ENCODE assay signal across 9 mouse cellular contexts in the genomic region with DNA sequence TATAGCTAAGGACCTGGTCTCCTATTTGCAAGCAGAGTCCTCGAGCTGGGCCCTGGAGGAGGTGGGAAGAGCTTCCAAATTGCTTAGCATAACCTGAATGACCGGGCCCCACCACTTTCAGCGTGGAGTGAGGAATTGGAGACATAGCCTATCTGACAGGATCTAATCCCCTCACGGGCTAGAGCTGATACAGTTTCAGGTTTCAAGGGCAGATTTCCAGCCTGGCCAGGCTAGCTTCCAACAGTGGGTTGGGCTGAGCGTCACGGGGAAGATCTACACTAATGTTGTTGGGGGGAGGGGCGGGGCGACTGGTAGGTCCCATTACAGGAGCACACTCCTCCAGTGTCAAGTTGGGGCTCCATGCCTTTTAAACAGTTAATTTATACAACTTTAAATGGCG. TPM values are rescaled to one million over a fixed set of nuclear protein-coding genes. Genes with fewer than 3 reads are reported as not detected.
DNase-seq lines count a peak whose midpoint lies in the region; ATAC-seq and TF ChIP-seq lines count a peak whose summit lies in the region.
"Had no signal": no experiment of that assay in that cellular context is flagged by ENCODE, and none has a peak within 500 bp of the region (broad histone marks: within the 10 kb centered on the region; RNA-seq: fewer than 3 reads in every experiment).

No protein-coding gene starts in this region.

- peak; percentile 83 for DNase-seq in embryo, embryonic 11 days
- peak; percentile 84 for DNase-seq in kidney, adult 11 months
- DNase-seq in liver, postnatal 0 days: peak; percentile 69
- no peak for DNase-seq in spleen, postnatal 10 days (ENCODE audit: low spot score in 2 of 2)
- no peak for DNase-seq in thymus, adult 2 months
- no peak for DNase-seq in right cerebral cortex, postnatal 10 days (ENCODE audit: low spot score in 2 of 2)

- ATAC-seq in neural tube, embryonic 12.5 days (ENCODE audit: low FRiP score, low read depth): no peak
- no peak for ATAC-seq in neural tube, embryonic 15.5 days (ENCODE audit: low FRiP score)
- no peak for ATAC-seq in liver, postnatal 0 days

- WGBS in neural tube, embryonic 12.5 days: 15% methylated on average over 9 of the region's 9 CpGs
- 19% methylated on average over 9 of the region's 9 CpGs for WGBS in neural tube, embryonic 15.5 days
- 47% methylated on average over 9 of the region's 9 CpGs for WGBS in liver, postnatal 0 days (ENCODE audit: insufficient replicate concordance)
- 87% methylated on average over 9 of the region's 9 CpGs for WGBS in thymus, adult 2 months

- TF ChIP-seq POLR2A in thymus, adult 2 months (IDR thresholded peaks at IDR 0.05; ENCODE audit: control insufficient read depth, extremely low read depth, insufficient read depth, low read length, poor library complexity): no peak

- H3K4me3 ChIP-seq in neural tube, embryonic 12.5 days: no peak overlapping the region
- H3K4me3 ChIP-seq in neural tube, embryonic 15.5 days (replicated peaks): no peak overlapping the region
- H3K4me3 ChIP-seq in liver, postnatal 0 days (ENCODE audit: low read depth, low read length): no peak overlapping the region
- no peak overlapping the region for H3K4me3 ChIP-seq in thymus, adult 2 months (ENCODE audit: control insufficient read depth, insufficient read depth, low read length)
- H3K4me3 ChIP-seq: megakaryocyte, embryonic 14.5 days had no signal

- no peaks in the 10 kb centered on the region for H3K9me3 ChIP-seq in neural tube, embryonic 12.5 days
- H3K9me3 ChIP-seq in neural tube, embryonic 15.5 days (replicated peaks): no peaks in the 10 kb centered on the region
- H3K9me3 ChIP-seq in liver, postnatal 0 days (ENCODE audit: low read length): no peaks in the 10 kb centered on the region
- H3K9me3 ChIP-seq: megakaryocyte, embryonic 14.5 days had no signal

- no peaks in the 10 kb centered on the region for H3K36me3 ChIP-seq in neural tube, embryonic 12.5 days
- H3K36me3 ChIP-seq in neural tube, embryonic 15.5 days: no peaks in the 10 kb centered on the region
- no peaks in the 10 kb centered on the region for H3K36me3 ChIP-seq in liver, postnatal 0 days (replicated peaks; ENCODE audit: insufficient read depth, low read length)
- H3K36me3 ChIP-seq in thymus, adult 2 months (ENCODE audit: control insufficient read depth, insufficient read depth, low read length): no peaks in the 10 kb centered on the region

- H3K27ac ChIP-seq in neural tube, embryonic 12.5 days: no peak overlapping the region
- H3K27ac ChIP-seq in neural tube, embryonic 15.5 days (replicated peaks): no peak overlapping the region
- H3K27ac ChIP-seq in liver, postnatal 0 days (ENCODE audit: low read depth): no peak overlapping the region
- no peak overlapping the region for H3K27ac ChIP-seq in thymus, adult 2 months (ENCODE audit: control insufficient read depth, insufficient read depth, low read length)

- no peak overlapping the region for H3K9ac ChIP-seq in neural tube, embryonic 12.5 days
- no peak overlapping the region for H3K9ac ChIP-seq in neural tube, embryonic 15.5 days (replicated peaks)
- H3K9ac ChIP-seq in liver, postnatal 0 days (replicated peaks): no peak overlapping the region

- no peaks in the 10 kb centered on the region for H3K27me3 ChIP-seq in neural tube, embryonic 12.5 days (replicated peaks)
- no peaks in the 10 kb centered on the region for H3K27me3 ChIP-seq in neural tube, embryonic 15.5 days (replicated peaks)
- peaks cover 13% of the 10 kb centered on the region; the same call in 1 of the 2 replicates for H3K27me3 ChIP-seq in liver, postnatal 0 days (ENCODE audit: insufficient read depth, low read length)
- H3K27me3 ChIP-seq in thymus, adult 2 months (ENCODE audit: control insufficient read depth, insufficient read depth, low read length): no peaks in the 10 kb centered on the region

- peaks cover 59% of the 10 kb centered on the region for H3K4me1 ChIP-seq in neural tube, embryonic 12.5 days
- peaks cover 80% of the 10 kb centered on the region for H3K4me1 ChIP-seq in neural tube, embryonic 15.5 days
- peaks cover 54% of the 10 kb centered on the region for H3K4me1 ChIP-seq in liver, postnatal 0 days (ENCODE audit: insufficient read depth)
- H3K4me1 ChIP-seq in thymus, adult 2 months (replicated peaks; ENCODE audit: control insufficient read depth, insufficient read depth, low read length): peaks cover 34% of the 10 kb centered on the region

- no peak for TF ChIP-seq EP300 in liver, postnatal 0 days (IDR thresholded peaks at IDR 0.05; ENCODE audit: low read depth)

- H3K4me2 ChIP-seq in neural tube, embryonic 12.5 days (replicated peaks): peak overlapping the region; percentile 22
- no peak overlapping the region for H3K4me2 ChIP-seq in neural tube, embryonic 15.5 days
- peak overlapping the region; percentile 35 for H3K4me2 ChIP-seq in liver, postnatal 0 days (ENCODE audit: low read depth, low read length)

- TF ChIP-seq CTCF in liver, postnatal 0 days (IDR thresholded peaks at IDR 0.05; ENCODE audit: low read depth): no peak
- TF ChIP-seq CTCF in thymus, adult 2 months (IDR thresholded peaks at IDR 0.05; ENCODE audit: borderline replicate concordance, control insufficient read depth, extremely low read depth, insufficient read depth, low read length, poor library complexity): no peak

RNA-seq across cellular contexts. Expression of gene Pcbp4, which starts 2.4 kb away (rescaled TPM):
- 358 and 362 TPM in 2 replicates for polyA plus RNA-seq in neural tube, embryonic 12.5 days (2016; fragmentation: Nextera tagmentation; extraction: Ambion mirVana)
- 185 and 222 TPM in 2 replicates for polyA plus RNA-seq in neural tube, embryonic 15.5 days (2015; fragmentation: Nextera tagmentation; extraction: Ambion mirVana)
- 4.9 and 6.1 TPM in 2 replicates for polyA plus RNA-seq in liver, postnatal 0 days (2015; fragmentation: Nextera tagmentation; extraction: Ambion mirVana)
- 45.1 and 59.9 TPM in 2 replicates for polyA plus RNA-seq in thymus, adult 2 months (2012; rRNA removed)

RNA-seq across cellular contexts. Expression of gene Abhd14a, which starts 3.2 kb away (rescaled TPM):
- 34.6 and 38.0 TPM in 2 replicates for polyA plus RNA-seq in neural tube, embryonic 12.5 days (2016; fragmentation: Nextera tagmentation; extraction: Ambion mirVana)
- 73.2 and 77.0 TPM in 2 replicates for polyA plus RNA-seq in neural tube, embryonic 15.5 days (2015; fragmentation: Nextera tagmentation; extraction: Ambion mirVana)
- 15.8 and 16.2 TPM in 2 replicates for polyA plus RNA-seq in liver, postnatal 0 days (2015; fragmentation: Nextera tagmentation; extraction: Ambion mirVana)
- polyA plus RNA-seq in thymus, adult 2 months (2012; rRNA removed): 18.1 and 19.8 TPM in 2 replicates

RNA-seq across cellular contexts. Expression of gene Abhd14b, which starts 3.4 kb away (rescaled TPM):
- polyA plus RNA-seq in neural tube, embryonic 12.5 days (2016; fragmentation: Nextera tagmentation; extraction: Ambion mirVana): 5.7 and 6.0 TPM in 2 replicates
- 10.0 and 13.6 TPM in 2 replicates for polyA plus RNA-seq in neural tube, embryonic 15.5 days (2015; fragmentation: Nextera tagmentation; extraction: Ambion mirVana)
- 41.4 and 47.9 TPM in 2 replicates for polyA plus RNA-seq in liver, postnatal 0 days (2015; fragmentation: Nextera tagmentation; extraction: Ambion mirVana)
- 21.6 and 29.3 TPM in 2 replicates for polyA plus RNA-seq in thymus, adult 2 months (2012; rRNA removed)

RNA-seq across cellular contexts. Expression of gene Acy1, which starts 12.5 kb away (rescaled TPM):
- polyA plus RNA-seq in neural tube, embryonic 12.5 days (2016; fragmentation: Nextera tagmentation; extraction: Ambion mirVana): 31.0 and 32.7 TPM in 2 replicates
- 20.5 and 24.9 TPM in 2 replicates for polyA plus RNA-seq in neural tube, embryonic 15.5 days (2015; fragmentation: Nextera tagmentation; extraction: Ambion mirVana)
- 30.4 and 38.7 TPM in 2 replicates for polyA plus RNA-seq in liver, postnatal 0 days (2015; fragmentation: Nextera tagmentation; extraction: Ambion mirVana)
- polyA plus RNA-seq in thymus, adult 2 months (2012; rRNA removed): 11.0 and 12.5 TPM in 2 replicates

RNA-seq across cellular contexts. Expression of gene Gpr62, which starts 15.1 kb away (rescaled TPM):
- polyA plus RNA-seq in neural tube, embryonic 12.5 days (2016; fragmentation: Nextera tagmentation; extraction: Ambion mirVana): 0.52 and 0.66 TPM in 2 replicates
- polyA plus RNA-seq in neural tube, embryonic 15.5 days (2015; fragmentation: Nextera tagmentation; extraction: Ambion mirVana): 1.1 and 1.4 TPM in 2 replicates
- polyA plus RNA-seq in liver, postnatal 0 days (2015; fragmentation: Nextera tagmentation; extraction: Ambion mirVana): not detected in 2 replicates
- 0.31 and 0.47 TPM in 2 replicates for polyA plus RNA-seq in thymus, adult 2 months (2012; rRNA removed)

Comparison
In these comparisons a context has a peak if more than half of its experiments do, and no peak if none do; other contexts are left out.
1. DNase-seq: peak in embryo, embryonic 11 days (single experiment), kidney, adult 11 months (single experiment) and liver, postnatal 0 days (single experiment); none in spleen, postnatal 10 days (0 of 2), thymus, adult 2 months (single experiment) and right cerebral cortex, postnatal 10 days (0 of 2).